Mouse (Mus musculus): ENCODE results near the gene Tulp2.

GRCm38 (mm10) chr7:45539095-45539494 lies 57.4 kb downstream of the Tulp2 start:
- TF ChIP-seq POLR2A (IDR thresholded peaks at IDR 0.05; ENCODE audit: control insufficient read depth in 1 of 2, insufficient read depth in 1 of 2, low read depth in 1 of 2, low read length in 2 of 2, poor library complexity in 1 of 2): no peak
- TF ChIP-seq TCF12 (IDR thresholded peaks at IDR 0.05; ENCODE audit: low read depth, low read length): no peak
- no peak for TF ChIP-seq BHLHE40 (IDR thresholded peaks at IDR 0.05; ENCODE audit: borderline replicate concordance, low read depth, low read length)
- TF ChIP-seq EP300 (IDR thresholded peaks at IDR 0.05; ENCODE audit: low read depth in 1 of 2, low read length in 2 of 2): no peak
- no peak for TF ChIP-seq CTCF (IDR thresholded peaks at IDR 0.05 in 2 of 3, conservative IDR thresholded peaks at IDR 0.05 in 1 of 3; ENCODE audit: control insufficient read depth in 1 of 3, insufficient read depth in 1 of 3, low read depth in 2 of 3, low read length in 3 of 3, poor library complexity in 1 of 3, severe bottlenecking in 1 of 3)

Measured in MEL (cell line).